Mouse (Mus musculus) gastrocnemius, postnatal 4 days (tissue): ENCODE measurements at regions not wholly inside any gene's neighbourhood (a gene's known extent, or its start where the extent isn't known, plus 50 kb on each side); places are given as distances from the start of the nearest gene placed in this dataset.

ENCODE experiments used
- DNase-seq, 2 experiments: peaks; one replicate each; pipeline ENCODE4 v3.0.0; 2021 to 2022; ENCODE audit warnings: low spot score in 2 of 2, mixed read lengths in 2 of 2

DNA sequence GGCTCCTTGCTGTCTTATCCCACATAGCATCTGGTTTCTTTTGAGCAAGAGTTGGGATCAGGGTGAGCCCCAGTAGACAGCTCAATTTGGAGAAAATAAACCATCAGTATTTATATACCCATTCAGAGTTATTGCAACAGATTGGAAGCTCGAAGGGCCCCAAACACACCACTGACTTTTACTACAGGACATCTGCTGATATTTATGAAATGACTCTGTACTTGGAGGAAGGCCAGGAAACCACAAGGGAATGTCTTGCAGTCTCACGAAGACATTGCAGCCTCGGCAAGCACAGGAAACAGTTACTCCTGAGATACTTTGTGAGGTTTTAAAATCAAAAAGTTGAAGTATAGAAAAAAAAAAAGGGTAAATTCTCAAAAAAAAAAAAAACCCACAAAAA lies 375.1 kb upstream of the 4931408C20Rik start:
- DNase-seq = peak in 1 of 2 experiments; percentile 18
